Mouse (Mus musculus) kidney, postnatal 10 days (tissue): ENCODE measurements at regions not wholly inside any gene's neighbourhood (a gene's known extent, or its start where the extent isn't known, plus 50 kb on each side); places are given as distances from the start of the nearest gene placed in this dataset.

Source experiments
- DNase-seq: peaks from one replicate; pipeline ENCODE4 v3.0.0; 2021; ENCODE audit warnings: mixed read lengths

DNA sequence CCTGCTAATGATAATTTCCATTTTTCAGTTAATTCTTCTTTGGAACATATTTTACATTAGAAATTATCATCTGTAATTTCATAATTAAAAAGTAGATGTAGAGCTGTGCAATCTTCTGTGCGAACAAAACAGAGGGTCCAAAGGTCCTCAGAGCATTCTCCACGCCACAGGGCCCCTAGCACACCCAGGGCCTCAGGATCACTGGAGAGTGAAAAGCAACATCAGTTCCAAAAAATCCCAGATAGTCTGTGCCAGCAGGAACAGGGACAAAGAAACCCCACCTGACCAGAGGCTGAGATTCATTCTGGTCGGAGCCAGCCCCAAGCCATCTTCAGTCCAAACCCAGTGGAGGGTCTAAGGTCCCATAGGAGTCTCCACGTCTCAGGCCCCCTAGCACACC lies 684.7 kb upstream of the Vwc2 start:
- no peak for DNase-seq

DNA sequence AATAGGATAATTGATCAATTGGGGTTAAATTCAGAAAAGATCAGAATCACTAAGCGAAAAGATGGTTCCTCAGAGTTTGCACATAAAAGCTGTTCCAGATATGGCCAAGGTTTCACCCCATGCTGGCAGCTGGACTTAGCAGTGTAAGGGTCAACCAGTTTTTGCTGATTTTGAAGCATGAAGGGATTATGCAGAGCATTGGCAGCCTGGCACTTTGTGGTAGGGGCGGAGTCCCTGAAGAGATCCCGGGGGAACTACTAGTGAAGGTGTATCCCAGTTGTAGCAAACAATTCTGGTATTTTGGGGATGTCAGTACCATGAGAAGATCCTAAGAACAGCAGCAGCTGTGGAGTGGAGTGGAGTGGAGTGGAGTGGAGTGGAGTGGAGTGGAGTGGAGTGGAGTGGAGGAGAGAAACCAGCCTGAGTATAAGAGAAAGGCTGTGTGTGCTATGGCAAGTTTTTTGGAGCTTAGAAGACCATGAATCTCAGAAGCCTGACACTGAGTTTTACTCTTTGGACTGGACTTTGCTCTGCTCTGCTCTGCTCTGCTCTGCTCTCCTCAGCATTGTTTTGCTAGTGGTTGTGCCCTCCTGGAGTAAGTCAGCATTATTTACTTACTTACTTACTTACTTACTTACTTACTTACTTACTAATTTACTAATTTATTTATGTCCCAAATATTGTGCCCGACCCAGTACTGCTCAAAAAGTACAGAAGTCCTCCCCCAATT lies 636.5 kb upstream of the Vwc2 start:
- peak; percentile 7 for DNase-seq

DNA sequence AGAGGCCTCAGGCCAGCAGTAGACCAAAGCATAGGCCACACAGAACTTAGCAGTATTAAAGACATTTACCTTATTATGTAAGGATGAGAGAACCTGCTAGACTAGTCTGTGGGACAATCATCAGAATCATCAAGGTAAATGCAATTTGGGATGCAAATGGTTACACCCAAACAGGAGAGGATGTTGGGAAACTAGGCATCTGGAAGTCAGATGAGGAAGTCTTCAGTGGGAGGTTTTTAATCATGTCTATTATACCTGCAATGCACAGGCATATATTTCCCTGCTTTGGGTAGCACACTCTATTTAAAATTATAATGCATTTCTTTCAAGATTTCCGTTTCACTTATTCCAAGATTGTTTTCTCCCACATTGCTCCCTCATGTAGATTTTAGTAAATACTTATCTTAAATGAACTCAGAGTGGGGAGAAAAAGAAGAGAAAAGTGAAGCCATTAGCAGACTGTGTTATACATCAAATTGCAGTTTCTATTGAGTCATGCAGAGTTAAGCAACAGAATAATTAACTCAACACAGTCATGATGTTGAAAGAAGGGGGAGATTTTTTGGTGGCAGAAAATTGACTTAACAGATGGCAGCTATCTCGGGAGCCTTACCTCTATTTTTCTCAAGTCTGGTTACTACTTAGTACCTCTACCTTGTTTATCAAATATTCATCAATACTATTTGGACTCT lies 632.9 kb upstream of the Vwc2 start:
- DNase-seq = no peak

DNA sequence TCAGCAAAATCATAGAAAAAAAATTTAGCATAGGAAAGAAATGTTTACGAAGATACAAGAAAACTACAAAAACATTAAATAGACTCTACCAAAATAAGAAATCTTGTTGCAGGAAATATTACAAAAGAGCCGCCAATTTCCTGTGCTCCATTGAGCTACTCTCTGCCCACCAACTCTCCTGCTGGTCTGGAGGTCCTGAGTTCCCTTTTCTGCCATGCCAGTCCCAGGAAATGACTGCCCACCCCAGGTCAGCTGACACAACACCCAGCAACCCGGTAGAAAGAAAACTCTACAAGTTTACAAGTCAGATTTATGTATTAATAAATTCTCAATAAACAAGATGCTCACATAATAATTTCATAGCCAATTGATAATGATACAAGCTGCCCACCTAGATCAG lies 630.0 kb upstream of the Vwc2 start:
- DNase-seq = no peak

DNA sequence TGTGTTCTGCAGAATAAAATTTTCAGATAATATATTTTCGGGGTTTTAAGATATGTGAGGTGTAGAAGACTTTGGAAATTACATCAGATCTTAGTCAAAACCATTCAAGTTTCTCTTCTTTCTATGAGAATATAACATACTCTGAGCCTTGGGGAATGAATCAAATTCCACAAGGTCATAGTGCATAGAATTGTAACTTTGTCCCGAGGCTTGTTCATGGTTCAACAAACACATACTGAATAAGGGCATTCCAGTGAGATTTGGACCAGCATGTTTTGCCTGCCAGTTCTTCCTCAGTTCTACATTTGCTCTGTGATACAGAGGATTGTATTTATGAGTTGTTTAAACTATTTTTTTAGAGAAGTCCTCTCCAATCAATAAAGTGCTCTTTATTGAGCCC lies 616.6 kb upstream of the Vwc2 start:
- DNase-seq = no peak

DNA sequence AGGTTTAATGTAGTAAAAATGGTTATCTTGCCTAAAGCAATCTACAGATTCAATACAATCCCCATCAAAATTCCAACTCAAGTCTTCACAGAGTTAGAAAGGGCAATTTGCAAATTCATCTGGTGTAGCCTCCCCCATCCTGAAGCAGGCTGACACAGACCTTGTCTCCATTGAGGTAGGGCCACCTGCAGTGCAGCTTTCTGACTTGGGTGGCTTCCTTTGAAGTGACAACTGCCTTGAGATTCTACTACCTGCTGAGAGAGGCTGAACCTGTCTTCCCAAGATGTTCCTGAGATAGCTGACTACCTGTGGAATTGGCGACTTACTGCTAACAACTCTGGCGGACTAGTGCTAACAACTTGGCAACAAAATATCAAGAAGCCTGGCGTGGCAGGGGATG lies 602.8 kb upstream of the Vwc2 start:
- no peak for DNase-seq
